Mouse (Mus musculus): ENCODE measurements around the gene Gm6904.

DNA sequence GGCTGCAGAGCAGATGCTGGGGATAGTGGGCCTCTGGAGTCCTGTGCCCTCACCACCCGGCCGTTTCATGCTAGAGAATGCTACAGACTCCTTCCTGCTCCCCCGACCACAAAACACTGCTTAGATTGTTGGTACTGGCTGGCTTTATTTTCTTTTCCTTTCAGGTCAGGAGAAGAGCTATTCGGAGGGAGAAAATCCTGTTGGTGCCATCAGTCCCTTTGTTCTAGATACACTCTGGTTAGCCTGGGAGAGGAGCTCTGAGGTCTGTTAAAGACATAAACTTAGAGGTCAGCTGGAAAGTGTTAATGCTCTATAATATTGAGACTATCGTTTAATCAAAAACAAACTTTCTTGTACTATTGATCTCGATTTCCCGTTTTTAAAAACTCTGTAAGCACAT lies 54.6 kb downstream of the Gm6904 start:
- no peak for TF ChIP-seq GATA1 (IDR thresholded peaks at IDR 0.05; ENCODE audit: borderline replicate concordance, low read length)
- TF ChIP-seq FLI1 (IDR thresholded peaks at IDR 0.05; ENCODE audit: low read length) = no peak
